Mouse (Mus musculus) ES-Bruce4 (cell line): ENCODE measurements at regions not wholly inside any gene's neighbourhood (a gene's known extent, or its start where the extent isn't known, plus 50 kb on each side); places are given as distances from the start of the nearest gene placed in this dataset.

Experiments
- H3K27ac ChIP-seq: 2 replicates; pipeline ENCODE4 v1.5.1; 2012; ENCODE audit warnings: low read length, inconsistent platforms; ENCODE audit not compliant: insufficient read depth
- H3K27me3 ChIP-seq: 2 replicates; pipeline ENCODE4 v1.6.1; 2012; ENCODE audit warnings: mild to moderate bottlenecking, low read length, inconsistent platforms; ENCODE audit not compliant: control insufficient read depth, poor library complexity, insufficient read depth, severe bottlenecking
- H3K36me3 ChIP-seq: 2 replicates; pipeline ENCODE4 v1.6.1; 2012; ENCODE audit warnings: inconsistent platforms, mild to moderate bottlenecking, low read length, moderate library complexity; ENCODE audit not compliant: control insufficient read depth, poor library complexity, insufficient read depth, severe bottlenecking
- H3K4me1 ChIP-seq: one replicate; pipeline ENCODE4 v1.8.1; 2011; ENCODE audit warnings: low read length; ENCODE audit not compliant: control insufficient read depth, insufficient read depth
- H3K4me3 ChIP-seq: 2 replicates; pipeline ENCODE4 v1.5.1; 2011; ENCODE audit warnings: low read depth, mild to moderate bottlenecking, low read length
- H3K9ac ChIP-seq: 2 replicates; pipeline ENCODE4 v1.6.1; 2012; ENCODE audit warnings: low read depth, mild to moderate bottlenecking, inconsistent platforms; ENCODE audit not compliant: poor library complexity, severe bottlenecking
- H3K9me3 ChIP-seq: replicated peaks from 2 replicates; pipeline ENCODE4 v1.6.1; 2012; ENCODE audit warnings: mild to moderate bottlenecking, low read length, inconsistent platforms; ENCODE audit not compliant: control insufficient read depth, poor library complexity, insufficient read depth, severe bottlenecking
- CTCF ChIP-seq: IDR thresholded peaks from one replicate; pipeline ENCODE4 v1.8.1; 2011; ENCODE audit warnings: low read depth, low read length
- EP300 ChIP-seq: IDR thresholded peaks from 2 replicates; pipeline ENCODE4 v1.6.1; 2011; ENCODE audit warnings: low read depth, low read length; ENCODE audit not compliant: insufficient read depth
- POLR2A ChIP-seq: IDR thresholded peaks from one replicate; pipeline ENCODE4 v1.8.1; 2011; ENCODE audit warnings: low read length; ENCODE audit not compliant: insufficient read depth

DNA sequence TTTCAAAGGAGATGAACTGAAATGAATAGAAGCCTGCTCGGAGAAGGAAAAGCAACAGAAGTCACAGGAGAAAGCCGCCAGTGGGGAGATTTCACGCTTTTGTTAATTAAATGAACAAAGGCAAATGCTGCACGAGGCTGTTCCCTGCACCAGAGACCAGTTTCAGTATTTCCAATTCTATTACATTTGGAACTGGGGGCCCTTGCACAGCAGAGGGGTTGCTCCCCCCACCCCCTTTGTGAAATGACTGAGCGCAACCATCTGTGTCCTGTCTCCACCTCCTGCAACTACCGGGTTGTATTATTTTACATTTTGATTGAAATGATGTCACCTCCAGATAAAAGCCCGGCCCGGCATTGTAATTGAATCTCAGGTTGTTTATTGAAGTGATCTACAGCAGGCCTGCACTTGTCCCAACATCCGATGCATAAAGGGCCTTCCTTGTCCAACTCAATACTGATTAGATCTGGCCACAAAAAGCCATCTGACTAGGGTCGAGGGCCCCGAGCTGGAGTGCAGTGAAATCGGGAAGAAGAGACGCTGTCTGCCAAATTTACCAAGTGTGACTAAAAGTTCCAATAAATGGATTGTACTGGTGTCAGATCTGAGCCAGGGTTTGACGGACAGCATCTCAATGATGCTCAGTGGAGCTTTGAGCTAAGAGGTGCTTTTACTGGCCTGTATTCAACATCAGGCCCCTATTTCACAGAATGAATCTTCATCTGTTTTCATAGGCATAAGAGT lies 152.9 kb upstream of the Irx4 start:
- no peak overlapping the region for H3K27ac ChIP-seq
- H3K27me3 ChIP-seq: no peaks in the 10 kb centered on the region
- H3K9me3 ChIP-seq: no peaks in the 10 kb centered on the region; the same call in 1 of the 2 replicates
- TF ChIP-seq EP300: no peak
- no peak for TF ChIP-seq CTCF
- TF ChIP-seq POLR2A: no peak
- no peak overlapping the region for H3K4me3 ChIP-seq
- no peak overlapping the region for H3K9ac ChIP-seq
- H3K36me3 ChIP-seq: no peaks in the 10 kb centered on the region
- no peaks in the 10 kb centered on the region for H3K4me1 ChIP-seq

DNA sequence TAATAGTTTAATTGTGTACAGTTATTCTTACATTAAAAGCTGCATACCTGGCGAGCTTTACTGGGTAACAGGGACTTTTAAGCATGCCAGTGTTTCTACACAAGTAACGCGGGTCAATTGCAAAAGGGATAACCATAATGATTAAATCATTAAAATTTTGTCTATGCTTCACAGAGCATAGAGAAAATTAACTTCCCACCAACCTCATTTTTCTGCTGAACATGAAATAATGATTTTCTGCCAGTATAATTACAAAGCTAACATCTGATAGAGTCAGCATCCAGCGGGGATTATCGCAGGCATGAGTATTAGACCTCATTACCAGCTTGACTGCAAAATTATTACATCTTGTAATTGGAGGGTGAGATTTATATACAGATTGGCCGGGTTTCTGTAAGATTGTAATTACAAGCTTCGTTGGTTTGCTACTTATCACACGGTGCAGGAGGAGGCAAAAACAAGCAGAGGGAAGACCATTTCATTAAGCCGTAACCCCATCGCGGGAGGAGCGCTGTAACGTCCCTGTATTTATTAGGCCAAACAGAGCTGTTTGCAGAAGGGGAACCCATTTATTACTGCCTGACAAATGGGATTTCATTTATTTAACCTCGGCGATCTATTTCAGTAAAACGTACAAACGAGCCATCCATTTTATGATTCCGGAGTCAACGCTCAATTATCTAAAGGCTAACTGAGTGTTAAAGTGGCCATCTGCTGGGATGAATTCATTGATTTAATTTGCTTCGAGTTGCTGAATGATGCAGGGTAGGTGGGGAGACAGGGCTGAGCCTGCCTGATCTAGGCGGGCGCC lies 143.3 kb upstream of the Irx4 start:
- TF ChIP-seq CTCF (no peak), EP300 (no peak), POLR2A (no peak)
- H3K9me3 ChIP-seq: no peaks in the 10 kb centered on the region
- no peak overlapping the region for H3K27ac ChIP-seq
- H3K4me3 ChIP-seq: no peak overlapping the region; the same call in 1 of the 2 replicates
- H3K9ac ChIP-seq: no peak overlapping the region
- H3K4me1 ChIP-seq: no peaks in the 10 kb centered on the region
- no peaks in the 10 kb centered on the region for H3K27me3 ChIP-seq
- H3K36me3 ChIP-seq: no peaks in the 10 kb centered on the region

DNA sequence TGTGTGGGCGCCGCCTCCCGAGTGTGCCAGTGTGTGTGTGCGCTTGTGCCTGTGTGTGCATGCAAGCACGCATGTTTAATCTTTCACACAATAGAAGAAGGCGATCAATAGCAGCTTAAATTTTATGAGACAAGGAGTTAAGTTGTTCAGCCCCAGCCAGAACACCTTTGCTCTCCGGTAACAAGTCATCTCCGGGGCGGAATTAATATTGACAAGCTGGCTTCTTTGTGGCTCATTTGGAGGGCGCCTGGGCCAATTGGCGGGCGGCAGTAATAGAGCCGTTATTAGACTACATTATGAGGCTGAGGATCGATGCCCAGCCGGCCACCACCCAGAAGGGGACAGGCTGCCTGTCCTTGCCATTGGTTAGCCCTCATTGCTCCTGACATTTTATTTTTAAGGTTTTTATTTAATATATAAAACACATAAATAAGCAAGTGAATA lies 142.6 kb upstream of the Irx4 start:
- TF ChIP-seq CTCF (no peak), EP300 (no peak), POLR2A (no peak)
- Histone ChIP-seq H3K4me3 (no peak overlapping the region; the same call in 1 of the 2 replicates), H3K9me3 (no peaks in the 10 kb centered on the region), H3K4me1 (no peaks in the 10 kb centered on the region), H3K9ac (no peak overlapping the region), H3K27ac (no peak overlapping the region), H3K27me3 (no peaks in the 10 kb centered on the region), H3K36me3 (no peaks in the 10 kb centered on the region)

DNA sequence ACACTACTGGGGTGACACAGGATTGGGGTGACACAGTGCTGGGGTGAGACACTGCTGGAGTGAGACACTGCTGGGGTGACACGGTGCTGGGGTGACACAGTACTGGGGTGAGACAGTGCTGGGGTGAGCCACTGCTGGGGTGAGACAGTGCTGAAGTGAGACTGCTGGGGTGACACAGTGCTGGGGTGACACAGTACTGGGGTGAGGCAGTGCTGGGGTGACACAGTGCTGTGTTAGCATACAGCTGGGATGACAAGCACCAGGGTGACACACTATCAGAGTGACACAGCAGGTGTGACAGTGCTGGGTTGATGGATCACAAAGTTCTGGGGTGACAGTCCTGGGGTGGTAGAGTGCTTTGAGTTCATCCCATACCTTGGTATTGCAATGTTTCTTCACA lies 137.3 kb upstream of the Irx4 start:
- TF ChIP-seq EP300 (no peak), CTCF (no peak), POLR2A (no peak)
- H3K4me3 ChIP-seq: no peak overlapping the region

GRCm38 (mm10) chr13:73131270-73131669 lies 129.0 kb upstream of the Irx4 start:
- TF ChIP-seq POLR2A: no peak
- no peak for TF ChIP-seq EP300
- TF ChIP-seq CTCF: no peak

More for the DNA sequence above, 137.3 kb upstream of the Irx4 start:
- no peaks in the 10 kb centered on the region for H3K27me3 ChIP-seq
- no peak overlapping the region for H3K9ac ChIP-seq
- H3K36me3 ChIP-seq: no peaks in the 10 kb centered on the region
- H3K4me1 ChIP-seq: no peaks in the 10 kb centered on the region
- H3K9me3 ChIP-seq: no peaks in the 10 kb centered on the region
- H3K27ac ChIP-seq: no peak overlapping the region

GRCm38 (mm10) chr13:73132746-73133145 lies 127.5 kb upstream of the Irx4 start:
- H3K4me3 ChIP-seq: no peak overlapping the region
- H3K9ac ChIP-seq: no peak overlapping the region
- H3K9me3 ChIP-seq: no peaks in the 10 kb centered on the region; the same call in 1 of the 2 replicates
- H3K27ac ChIP-seq: no peak overlapping the region
- H3K36me3 ChIP-seq: no peaks in the 10 kb centered on the region
- no peaks in the 10 kb centered on the region for H3K27me3 ChIP-seq
- H3K4me1 ChIP-seq: no peaks in the 10 kb centered on the region
- TF ChIP-seq CTCF: no peak
- TF ChIP-seq EP300: no peak
- no peak for TF ChIP-seq POLR2A

More at GRCm38 (mm10) chr13:73131270-73131669, 129.0 kb upstream of the Irx4 start:
- Histone ChIP-seq H3K36me3 (no peaks in the 10 kb centered on the region), H3K4me1 (no peaks in the 10 kb centered on the region), H3K4me3 (no peak overlapping the region), H3K9ac (no peak overlapping the region), H3K27me3 (no peaks in the 10 kb centered on the region), H3K27ac (no peak overlapping the region), H3K9me3 (no peaks in the 10 kb centered on the region)
